Comparison of ENCODE assay signal across 17 mouse cellular contexts in the genomic region with DNA sequence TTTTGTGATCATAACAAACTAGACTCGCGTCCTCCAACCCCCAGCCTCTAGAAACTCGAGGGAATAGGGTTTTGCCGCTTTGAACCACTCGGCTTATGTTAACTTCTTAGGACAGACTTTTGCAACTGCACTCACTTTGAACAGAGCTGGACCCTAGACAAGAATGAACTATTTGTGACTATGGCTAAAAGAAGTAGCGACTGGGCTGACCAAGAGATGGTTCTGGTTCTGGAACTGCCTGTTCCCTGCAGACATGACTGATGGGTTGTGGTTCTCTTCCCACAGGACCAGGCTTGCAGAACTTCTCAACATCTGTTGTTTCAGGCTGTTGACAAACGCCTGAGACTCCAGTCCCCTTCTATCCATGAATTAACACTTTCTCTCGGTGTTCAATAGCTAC. TPM values are rescaled to one million over a fixed set of nuclear protein-coding genes. Genes with fewer than 3 reads are reported as not detected.
DNase-seq lines count a peak whose midpoint lies in the region; ATAC-seq and TF ChIP-seq lines count a peak whose summit lies in the region.
"Had no signal": no experiment of that assay in that cellular context is flagged by ENCODE, and none has a peak within 500 bp of the region (broad histone marks: within the 10 kb centered on the region; RNA-seq: fewer than 3 reads in every experiment).

No protein-coding gene starts in this region.

- no peak for ATAC-seq in forebrain, embryonic 15.5 days (replicated peaks)
- no peak for ATAC-seq in forebrain, embryonic 12.5 days (ENCODE audit: low FRiP score)
- ATAC-seq in heart, embryonic 11.5 days (replicated peaks; ENCODE audit: insufficient number of reproducible peaks, low FRiP score, low TSS enrichment), result no peak
- ATAC-seq in forebrain, embryonic 16.5 days, result no peak

- H3K27me3 ChIP-seq in forebrain, embryonic 15.5 days, result no peaks in the 10 kb centered on the region
- peaks cover 18% of the 10 kb centered on the region for H3K27me3 ChIP-seq in forebrain, embryonic 12.5 days
- no peaks in the 10 kb centered on the region for H3K27me3 ChIP-seq in heart, embryonic 11.5 days (ENCODE audit: control insufficient read depth, insufficient read depth, low read length)
- H3K27me3 ChIP-seq in thymus, adult 2 months (ENCODE audit: control insufficient read depth, insufficient read depth, low read length), result no peaks in the 10 kb centered on the region
- H3K27me3 ChIP-seq in forebrain, embryonic 16.5 days (replicated peaks; ENCODE audit: control insufficient read depth, insufficient read depth, low read length), result no peaks in the 10 kb centered on the region
- H3K27me3 ChIP-seq: intestine, embryonic 15.5 days; neural tube, embryonic 15.5 days had no signal

- DNase-seq in heart, postnatal 4 days, result no peak
- DNase-seq in thymus, adult 2 months, result no peak
- no peak for DNase-seq in thymus, adult 18-20 months
- DNase-seq in layer of hippocampus, postnatal 36 days, result no peak
- DNase-seq: cerebellum, adult 2 months; cerebellum, postnatal 25 days; gastrocnemius, postnatal 14 days had no signal

- 62% methylated on average over 8 of the region's 8 CpGs for WGBS in forebrain, embryonic 15.5 days
- WGBS in forebrain, embryonic 12.5 days, result 63% methylated on average over 8 of the region's 8 CpGs
- WGBS in heart, embryonic 11.5 days (ENCODE audit: insufficient replicate concordance), result 42% methylated on average over 8 of the region's 8 CpGs
- WGBS in thymus, adult 2 months, result 73% methylated on average over 8 of the region's 8 CpGs
- WGBS in forebrain, embryonic 16.5 days, result 65% methylated on average over 8 of the region's 8 CpGs

- H3K36me3 ChIP-seq in forebrain, embryonic 15.5 days, result no peaks in the 10 kb centered on the region
- H3K36me3 ChIP-seq in forebrain, embryonic 12.5 days (replicated peaks), result no peaks in the 10 kb centered on the region
- H3K36me3 ChIP-seq in heart, embryonic 11.5 days (ENCODE audit: control insufficient read depth, insufficient read depth, low read length), result no peaks in the 10 kb centered on the region
- H3K36me3 ChIP-seq in thymus, adult 2 months (ENCODE audit: control insufficient read depth, insufficient read depth, low read length), result no peaks in the 10 kb centered on the region
- H3K36me3 ChIP-seq in forebrain, embryonic 16.5 days (ENCODE audit: control insufficient read depth, insufficient read depth), result no peaks in the 10 kb centered on the region
- H3K36me3 ChIP-seq: embryonic facial prominence, embryonic 12.5 days; intestine, embryonic 15.5 days; limb, embryonic 13.5 days; liver, embryonic 12.5 days; neural tube, embryonic 15.5 days had no signal

- H3K27ac ChIP-seq in forebrain, embryonic 15.5 days (replicated peaks), result peak overlapping the region; percentile 85
- no peak overlapping the region for H3K27ac ChIP-seq in forebrain, embryonic 12.5 days
- no peak overlapping the region for H3K27ac ChIP-seq in heart, embryonic 11.5 days (ENCODE audit: low read depth, low read length)
- H3K27ac ChIP-seq in thymus, adult 2 months (ENCODE audit: control insufficient read depth, insufficient read depth, low read length), result peak overlapping the region; percentile 84
- peak overlapping the region; percentile 90 for H3K27ac ChIP-seq in forebrain, embryonic 16.5 days (ENCODE audit: low read length)
- H3K27ac ChIP-seq: embryonic facial prominence, embryonic 12.5 days; intestine, embryonic 15.5 days; limb, embryonic 13.5 days; liver, embryonic 12.5 days; neural tube, embryonic 15.5 days; stomach, postnatal 0 days had no signal

- no peak overlapping the region for H3K4me3 ChIP-seq in forebrain, embryonic 15.5 days
- H3K4me3 ChIP-seq in forebrain, embryonic 12.5 days (replicated peaks), result no peak overlapping the region
- no peak overlapping the region for H3K4me3 ChIP-seq in heart, embryonic 11.5 days (ENCODE audit: low read depth, low read length)
- no peak overlapping the region for H3K4me3 ChIP-seq in thymus, adult 2 months (ENCODE audit: control insufficient read depth, insufficient read depth, low read length)
- no peak overlapping the region for H3K4me3 ChIP-seq in forebrain, embryonic 16.5 days (replicated peaks; ENCODE audit: low read length)
- H3K4me3 ChIP-seq: embryonic facial prominence, embryonic 12.5 days; intestine, embryonic 15.5 days; limb, embryonic 13.5 days; liver, embryonic 12.5 days; neural tube, embryonic 15.5 days had no signal

- TF ChIP-seq POLR2A in thymus, adult 2 months (IDR thresholded peaks at IDR 0.05; ENCODE audit: control insufficient read depth, extremely low read depth, insufficient read depth, low read length, poor library complexity), result no peak

- peaks cover 59% of the 10 kb centered on the region for H3K4me1 ChIP-seq in forebrain, embryonic 15.5 days
- peaks cover 25% of the 10 kb centered on the region for H3K4me1 ChIP-seq in forebrain, embryonic 12.5 days
- H3K4me1 ChIP-seq in heart, embryonic 11.5 days (ENCODE audit: control insufficient read depth, insufficient read depth, low read length), result peaks cover 32% of the 10 kb centered on the region
- H3K4me1 ChIP-seq in thymus, adult 2 months (replicated peaks; ENCODE audit: control insufficient read depth, insufficient read depth, low read length), result peaks cover 33% of the 10 kb centered on the region
- peaks cover 45% of the 10 kb centered on the region for H3K4me1 ChIP-seq in forebrain, embryonic 16.5 days (replicated peaks; ENCODE audit: control insufficient read depth, insufficient read depth, low read length)

- no peak overlapping the region for H3K9ac ChIP-seq in forebrain, embryonic 15.5 days (replicated peaks)
- H3K9ac ChIP-seq in forebrain, embryonic 12.5 days, result no peak overlapping the region
- H3K9ac ChIP-seq in heart, embryonic 11.5 days (ENCODE audit: low read depth, low read length), result no peak overlapping the region
- H3K9ac ChIP-seq in forebrain, embryonic 16.5 days (replicated peaks; ENCODE audit: low read depth, low read length), result no peak overlapping the region
- H3K9ac ChIP-seq: embryonic facial prominence, embryonic 12.5 days; intestine, embryonic 15.5 days; limb, embryonic 13.5 days; liver, embryonic 12.5 days; neural tube, embryonic 15.5 days had no signal

- no peak overlapping the region for H3K4me2 ChIP-seq in forebrain, embryonic 15.5 days (replicated peaks)
- H3K4me2 ChIP-seq in forebrain, embryonic 12.5 days, result no peak overlapping the region
- H3K4me2 ChIP-seq in heart, embryonic 11.5 days, result peak overlapping the region; percentile 49
- H3K4me2 ChIP-seq in forebrain, embryonic 16.5 days (ENCODE audit: low read length), result no peak overlapping the region

- no peak for TF ChIP-seq CTCF in thymus, adult 2 months (IDR thresholded peaks at IDR 0.05; ENCODE audit: borderline replicate concordance, control insufficient read depth, extremely low read depth, insufficient read depth, low read length, poor library complexity)

- no peaks in the 10 kb centered on the region for H3K9me3 ChIP-seq in forebrain, embryonic 15.5 days
- no peaks in the 10 kb centered on the region for H3K9me3 ChIP-seq in forebrain, embryonic 12.5 days
- no peaks in the 10 kb centered on the region for H3K9me3 ChIP-seq in heart, embryonic 11.5 days (replicated peaks; ENCODE audit: control insufficient read depth, low read length)
- no peaks in the 10 kb centered on the region for H3K9me3 ChIP-seq in forebrain, embryonic 16.5 days (ENCODE audit: control insufficient read depth, low read length)
- H3K9me3 ChIP-seq: embryonic facial prominence, embryonic 12.5 days; intestine, embryonic 15.5 days; limb, embryonic 13.5 days; liver, embryonic 12.5 days; neural tube, embryonic 15.5 days had no signal

RNA-seq across cellular contexts. Expression of a gene that starts 57.5 kb away (rescaled TPM):
- polyA plus RNA-seq in forebrain, embryonic 15.5 days (2015; fragmentation: Nextera tagmentation; extraction: Ambion mirVana), result 18.4 and 22.0 TPM in 2 replicates
- 5.4 and 5.6 TPM in 2 replicates for polyA plus RNA-seq in forebrain, embryonic 12.5 days (2016; fragmentation: Nextera tagmentation; extraction: Ambion mirVana)
- 3.1 and 3.2 TPM in 2 replicates for polyA plus RNA-seq in heart, embryonic 11.5 days (2014; fragmentation: Nextera tagmentation; extraction: Ambion mirVana)
- total RNA-seq in heart, postnatal 4 days (2021), result 10 to 100 TPM; 20.1 to 24.3 TPM
- 17.5 and 20.9 TPM in 2 replicates for polyA plus RNA-seq in thymus, adult 2 months (2012; rRNA removed)
- 19.5 and 23.2 TPM in 2 replicates for polyA plus RNA-seq in forebrain, embryonic 16.5 days (2015; fragmentation: Nextera tagmentation; extraction: Ambion mirVana)
- total RNA-seq in layer of hippocampus, postnatal 36 days (2021), result 10 to 100 TPM; 23.0 to 23.6 TPM

Comparison
In these comparisons a context has a peak if more than half of its experiments do, and no peak if none do; other contexts are left out.
1. H3K27ac ChIP-seq: peak in forebrain, embryonic 15.5 days (single experiment), thymus, adult 2 months (single experiment) and forebrain, embryonic 16.5 days (single experiment); none in forebrain, embryonic 12.5 days (single experiment) and heart, embryonic 11.5 days (single experiment).